Mouse (Mus musculus) layer of hippocampus, adult 9-10 months (tissue): ENCODE results near the gene Isg20.

Source experiments
- DNase-seq: peaks from one replicate; pipeline ENCODE4 v3.0.0; 2022; ENCODE audit warnings: low spot score

Gene Isg20

GRCm38 (mm10) chr7:78958499-78959073, 45.4 kb downstream of the Isg20 start:
- DNase-seq: no peak

- no peak for DNase-seq
These were observed 50.7 kb downstream of the Isg20 start for GRCm38 (mm10) chr7:78963891-78964290.
